ENCODE assay signal across 11 mouse cellular contexts in the genomic region with DNA sequence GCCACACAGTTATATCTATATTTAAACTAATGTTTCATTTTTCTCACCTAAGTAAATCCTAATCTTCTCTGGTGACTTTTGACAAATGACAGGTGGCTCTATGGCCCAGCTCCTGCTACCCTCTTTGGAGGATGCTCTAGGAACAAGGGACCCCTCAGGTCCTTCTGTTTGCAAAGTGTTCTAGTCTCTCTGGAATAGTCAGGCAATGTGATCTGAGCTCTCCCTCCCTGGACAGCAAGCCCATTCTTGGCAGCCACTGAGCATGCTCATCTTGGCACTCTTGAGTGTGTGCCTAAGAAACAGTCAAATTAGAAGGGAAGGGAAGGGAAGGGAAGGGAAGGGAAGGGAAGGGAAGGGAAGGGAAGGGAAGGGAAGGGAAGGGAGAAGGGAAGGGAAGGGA.
"Had no signal": no experiment of that assay in that cellular context is flagged by ENCODE, and none has a peak within 500 bp of the region (broad histone marks: within the 10 kb centered on the region; RNA-seq: fewer than 3 reads in every experiment).

No protein-coding gene starts in this region.

- DNase-seq: forebrain, postnatal 0 days; gastrocnemius, postnatal 36 days; heart, postnatal 14 days; kidney, adult 11 months; kidney, adult 2 months; kidney, adult 9 months; kidney, postnatal 14 days; kidney, postnatal 36 days; liver; liver, embryonic 13.5 days; liver, postnatal 0 days had no signal
